Mouse (Mus musculus): ENCODE results near the gene Prelid1. TPM values are rescaled to one million over a fixed set of nuclear protein-coding genes. Genes with fewer than 3 reads are reported as not detected.

Gene Prelid1
- 466 and 483 TPM in 2 replicates for polyA plus RNA-seq (2015; fragmentation: Nextera tagmentation; extraction: Ambion mirVana)

GRCm38 (mm10) chr13:55319931-55320533, at the start of gene Prelid1:
Gene Prelid1 (plus strand): TSS chr13:55320500.
- peaks cover 9% of the 10 kb centered on the region for H3K36me3 ChIP-seq (ENCODE audit: control insufficient read depth, insufficient read depth, low read length)
- peak within 1 kb of the TSS; percentile 88 for H3K4me3 ChIP-seq (ENCODE audit: low read length)
- WGBS = 81% methylated on average over 4 of the region's 4 CpGs
- no peak for ATAC-seq (ENCODE audit: low read depth)
- no peaks in the 10 kb centered on the region for H3K9me3 ChIP-seq (ENCODE audit: control insufficient read depth, low read length)
- H3K27me3 ChIP-seq (ENCODE audit: control insufficient read depth, insufficient read depth, low read depth, low read length) = no peaks in the 10 kb centered on the region
- peak within 1 kb of the TSS; percentile 61 for H3K4me2 ChIP-seq (ENCODE audit: low read depth, low read length)
- H3K9ac ChIP-seq (ENCODE audit: low read length) = peak within 1 kb of the TSS; percentile 98
- H3K27ac ChIP-seq (ENCODE audit: low read length) = peak within 1 kb of the TSS; percentile 38
- H3K4me1 ChIP-seq (replicated peaks; ENCODE audit: control insufficient read depth, insufficient read depth, low read length) = peaks cover 22% of the 10 kb centered on the region

- Histone ChIP-seq H3K4me3 (ENCODE audit: low read length) (no peak overlapping the region), H3K27ac (ENCODE audit: low read length) (no peak overlapping the region), H3K4me2 (ENCODE audit: low read depth, low read length) (no peak overlapping the region), H3K27me3 (ENCODE audit: control insufficient read depth, insufficient read depth, low read depth, low read length) (no peaks in the 10 kb centered on the region), H3K9ac (ENCODE audit: low read length) (no peak overlapping the region), H3K4me1 (replicated peaks; ENCODE audit: control insufficient read depth, insufficient read depth, low read length) (no peaks in the 10 kb centered on the region), H3K36me3 (ENCODE audit: control insufficient read depth, insufficient read depth, low read length) (peaks cover 41% of the 10 kb centered on the region), H3K9me3 (ENCODE audit: control insufficient read depth, low read length) (no peaks in the 10 kb centered on the region)
- ATAC-seq (ENCODE audit: low read depth) = no peak
- 86% methylated on average over 5 of the region's 5 CpGs for WGBS
Measured at GRCm38 (mm10) chr13:55277203-55277602, 43.1 kb upstream of the Prelid1 start.

- 86% methylated on average over 5 of the region's 5 CpGs for WGBS
- peaks cover 42% of the 10 kb centered on the region for H3K36me3 ChIP-seq (ENCODE audit: control insufficient read depth, insufficient read depth, low read length)
Measured at GRCm38 (mm10) chr13:55277646-55278045, 42.7 kb upstream of the Prelid1 start.

GRCm38 (mm10) chr13:55288854-55289253, 31.4 kb upstream of the Prelid1 start:
- ATAC-seq (ENCODE audit: low read depth) = no peak
- 85% methylated on average over 3 of the region's 3 CpGs for WGBS
- Histone ChIP-seq H3K4me2 (ENCODE audit: low read depth, low read length) (no peak overlapping the region), H3K4me1 (replicated peaks; ENCODE audit: control insufficient read depth, insufficient read depth, low read length) (no peaks in the 10 kb centered on the region), H3K27ac (ENCODE audit: low read length) (no peak overlapping the region), H3K4me3 (ENCODE audit: low read length) (no peak overlapping the region), H3K27me3 (ENCODE audit: control insufficient read depth, insufficient read depth, low read depth, low read length) (no peaks in the 10 kb centered on the region), H3K36me3 (ENCODE audit: control insufficient read depth, insufficient read depth, low read length) (peaks cover 37% of the 10 kb centered on the region), H3K9ac (ENCODE audit: low read length) (no peak overlapping the region), H3K9me3 (ENCODE audit: control insufficient read depth, low read length) (no peaks in the 10 kb centered on the region)

More at GRCm38 (mm10) chr13:55277646-55278045, 42.7 kb upstream of the Prelid1 start:
- ATAC-seq (ENCODE audit: low read depth) = no peak
- Histone ChIP-seq H3K27ac (ENCODE audit: low read length) (no peak overlapping the region), H3K9ac (ENCODE audit: low read length) (no peak overlapping the region), H3K4me3 (ENCODE audit: low read length) (no peak overlapping the region), H3K4me2 (ENCODE audit: low read depth, low read length) (no peak overlapping the region), H3K4me1 (replicated peaks; ENCODE audit: control insufficient read depth, insufficient read depth, low read length) (no peaks in the 10 kb centered on the region), H3K27me3 (ENCODE audit: control insufficient read depth, insufficient read depth, low read depth, low read length) (no peaks in the 10 kb centered on the region), H3K9me3 (ENCODE audit: control insufficient read depth, low read length) (no peaks in the 10 kb centered on the region)

- no peaks in the 10 kb centered on the region for H3K27me3 ChIP-seq (ENCODE audit: control insufficient read depth, insufficient read depth, low read depth, low read length)
- H3K9ac ChIP-seq (ENCODE audit: low read length) = no peak overlapping the region
- no peaks in the 10 kb centered on the region for H3K9me3 ChIP-seq (ENCODE audit: control insufficient read depth, low read length)
- H3K27ac ChIP-seq (ENCODE audit: low read length) = no peak overlapping the region
- ATAC-seq (ENCODE audit: low read depth) = no peak
- H3K4me2 ChIP-seq (ENCODE audit: low read depth, low read length) = no peak overlapping the region
- WGBS = 92% methylated on average over 1 of the region's 1 CpGs
- peaks cover 39% of the 10 kb centered on the region for H3K36me3 ChIP-seq (ENCODE audit: control insufficient read depth, insufficient read depth, low read length)
- H3K4me1 ChIP-seq (replicated peaks; ENCODE audit: control insufficient read depth, insufficient read depth, low read length) = no peaks in the 10 kb centered on the region
- no peak overlapping the region for H3K4me3 ChIP-seq (ENCODE audit: low read length)
Measured at GRCm38 (mm10) chr13:55296760-55297159, 23.5 kb upstream of the Prelid1 start.

- no peak overlapping the region for H3K27ac ChIP-seq (ENCODE audit: low read length)
- H3K36me3 ChIP-seq (ENCODE audit: control insufficient read depth, insufficient read depth, low read length) = peaks cover 52% of the 10 kb centered on the region
- no peak overlapping the region for H3K4me3 ChIP-seq (ENCODE audit: low read length)
- WGBS = 81% methylated on average over 5 of the region's 5 CpGs
- no peaks in the 10 kb centered on the region for H3K4me1 ChIP-seq (replicated peaks; ENCODE audit: control insufficient read depth, insufficient read depth, low read length)
- no peaks in the 10 kb centered on the region for H3K9me3 ChIP-seq (ENCODE audit: control insufficient read depth, low read length)
- no peaks in the 10 kb centered on the region for H3K27me3 ChIP-seq (ENCODE audit: control insufficient read depth, insufficient read depth, low read depth, low read length)
- H3K4me2 ChIP-seq (ENCODE audit: low read depth, low read length) = no peak overlapping the region
- ATAC-seq (ENCODE audit: low read depth) = no peak
- H3K9ac ChIP-seq (ENCODE audit: low read length) = no peak overlapping the region
Measured at GRCm38 (mm10) chr13:55300913-55301312, 19.4 kb upstream of the Prelid1 start.

GRCm38 (mm10) chr13:55312028-55312630, 8.2 kb upstream of the Prelid1 start:
- no peak for ATAC-seq (ENCODE audit: low read depth)
- no peak overlapping the region for H3K9ac ChIP-seq (ENCODE audit: low read length)
- no peaks in the 10 kb centered on the region for H3K4me1 ChIP-seq (replicated peaks; ENCODE audit: control insufficient read depth, insufficient read depth, low read length)
- 85% methylated on average over 8 of the region's 8 CpGs for WGBS
- no peaks in the 10 kb centered on the region for H3K9me3 ChIP-seq (ENCODE audit: control insufficient read depth, low read length)
- H3K4me2 ChIP-seq (ENCODE audit: low read depth, low read length) = no peak overlapping the region
- H3K36me3 ChIP-seq (ENCODE audit: control insufficient read depth, insufficient read depth, low read length) = peaks cover 66% of the 10 kb centered on the region
- H3K27me3 ChIP-seq (ENCODE audit: control insufficient read depth, insufficient read depth, low read depth, low read length) = no peaks in the 10 kb centered on the region
- no peak overlapping the region for H3K27ac ChIP-seq (ENCODE audit: low read length)
- no peak overlapping the region for H3K4me3 ChIP-seq (ENCODE audit: low read length)

GRCm38 (mm10) chr13:55313051-55313450, 7.2 kb upstream of the Prelid1 start:
- Histone ChIP-seq H3K9ac (ENCODE audit: low read length) (no peak overlapping the region), H3K36me3 (ENCODE audit: control insufficient read depth, insufficient read depth, low read length) (peaks cover 57% of the 10 kb centered on the region), H3K4me3 (ENCODE audit: low read length) (no peak overlapping the region), H3K27me3 (ENCODE audit: control insufficient read depth, insufficient read depth, low read depth, low read length) (no peaks in the 10 kb centered on the region), H3K9me3 (ENCODE audit: control insufficient read depth, low read length) (no peaks in the 10 kb centered on the region), H3K4me2 (ENCODE audit: low read depth, low read length) (no peak overlapping the region), H3K4me1 (replicated peaks; ENCODE audit: control insufficient read depth, insufficient read depth, low read length) (no peaks in the 10 kb centered on the region), H3K27ac (ENCODE audit: low read length) (no peak overlapping the region)
- no peak for ATAC-seq (ENCODE audit: low read depth)
- WGBS = 83% methylated on average over 9 of the region's 9 CpGs

- H3K36me3 ChIP-seq (ENCODE audit: control insufficient read depth, insufficient read depth, low read length) = peaks cover 49% of the 10 kb centered on the region
- H3K4me3 ChIP-seq (ENCODE audit: low read length) = no peak overlapping the region
- H3K9ac ChIP-seq (ENCODE audit: low read length) = no peak overlapping the region
- H3K4me1 ChIP-seq (replicated peaks; ENCODE audit: control insufficient read depth, insufficient read depth, low read length) = no peaks in the 10 kb centered on the region
- 76% methylated on average over 2 of the region's 2 CpGs for WGBS
- H3K27ac ChIP-seq (ENCODE audit: low read length) = no peak overlapping the region
- no peak overlapping the region for H3K4me2 ChIP-seq (ENCODE audit: low read depth, low read length)
- H3K9me3 ChIP-seq (ENCODE audit: control insufficient read depth, low read length) = no peaks in the 10 kb centered on the region
- no peaks in the 10 kb centered on the region for H3K27me3 ChIP-seq (ENCODE audit: control insufficient read depth, insufficient read depth, low read depth, low read length)
- ATAC-seq (ENCODE audit: low read depth) = no peak
Measured at GRCm38 (mm10) chr13:55314891-55315412, 5.3 kb upstream of the Prelid1 start.

Data from lung, embryonic 16.5 days (tissue).